Mouse (Mus musculus) cerebellum, postnatal 10 days (tissue): ENCODE measurements around the gene Rcn2.

Source experiments
- DNase-seq, 2 experiments: peaks; one replicate each; pipeline ENCODE4 v3.0.0; 2021; ENCODE audit warnings: mixed read lengths in 2 of 2

Gene Rcn2

DNA sequence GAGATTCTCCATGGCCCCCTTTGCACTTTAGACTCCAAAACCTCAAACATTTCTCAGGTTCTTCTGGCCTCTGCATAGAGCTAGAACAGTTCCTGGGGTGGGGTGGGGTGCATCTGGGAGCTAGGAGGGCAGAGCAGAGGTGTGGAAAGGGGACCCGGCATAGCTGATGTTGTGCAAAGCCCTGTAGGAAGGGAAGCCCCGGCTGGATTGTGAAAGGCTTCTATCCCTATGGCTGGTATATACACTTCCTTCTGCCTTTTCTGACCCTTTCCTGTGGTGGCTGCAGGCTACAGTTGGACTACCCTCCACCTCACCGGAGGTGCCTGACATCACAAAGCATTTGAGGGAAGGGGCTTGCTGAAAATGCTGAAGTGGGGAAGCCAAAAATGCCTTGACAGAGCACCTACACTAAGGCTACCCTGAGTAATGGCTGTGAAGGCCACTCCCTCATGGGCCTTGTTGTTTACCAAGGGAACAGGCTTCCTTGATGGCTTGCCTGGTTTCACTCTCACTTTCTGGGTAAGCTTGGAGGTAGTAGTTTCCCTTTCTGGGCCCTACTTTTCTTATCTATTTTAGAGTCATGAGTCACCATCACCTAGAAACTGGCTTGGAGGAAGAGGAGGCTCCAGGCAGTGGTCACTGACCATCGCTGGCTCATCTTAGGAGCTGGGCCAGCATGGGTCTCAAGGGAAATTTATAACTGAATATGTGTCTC, 56.1 kb downstream of the Rcn2 start:
- no peak for DNase-seq

DNA sequence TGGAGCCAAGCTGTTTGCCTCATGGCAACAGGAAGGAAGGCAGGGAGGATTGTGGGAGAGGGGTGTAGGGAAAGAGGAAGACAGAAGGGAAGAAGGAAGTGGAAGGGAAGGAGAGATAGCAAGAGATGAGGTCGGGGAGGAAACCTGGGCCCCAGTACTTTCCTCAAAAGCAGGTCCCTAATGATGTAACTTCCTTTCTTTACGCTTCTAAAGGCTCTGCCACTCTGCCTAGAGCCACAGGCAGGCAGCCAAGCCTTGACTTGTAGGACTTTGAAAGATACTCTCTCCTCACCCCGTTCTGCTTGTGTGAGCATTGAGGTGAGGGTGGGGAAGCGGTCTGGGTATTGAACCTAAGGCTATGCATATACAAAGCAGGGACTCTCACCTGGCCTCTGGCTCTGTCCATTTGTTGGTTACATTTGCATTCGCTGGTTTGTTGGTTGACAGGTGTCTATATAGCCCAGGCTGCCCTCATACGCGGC, 58.4 kb downstream of the Rcn2 start:
- DNase-seq: no peak

DNA sequence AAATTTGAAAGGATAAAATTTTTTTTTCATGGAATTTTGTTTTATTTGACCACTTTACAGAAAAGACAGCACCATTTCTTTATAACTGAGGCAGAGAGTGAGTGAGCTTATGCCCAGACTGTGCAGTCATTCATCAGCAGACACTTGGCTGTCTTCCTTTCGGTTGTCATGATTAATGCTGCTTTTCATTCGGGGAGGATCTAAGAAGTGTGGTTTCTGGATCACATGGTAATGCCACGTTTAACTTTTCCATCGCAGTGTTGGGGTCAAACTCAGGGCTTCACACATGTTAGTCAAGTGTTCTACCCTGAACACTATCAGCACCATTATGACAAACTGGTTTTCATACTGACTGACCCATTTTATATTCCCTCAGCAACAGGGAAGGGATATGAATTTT, 59.4 kb downstream of the Rcn2 start:
- DNase-seq: no peak

DNA sequence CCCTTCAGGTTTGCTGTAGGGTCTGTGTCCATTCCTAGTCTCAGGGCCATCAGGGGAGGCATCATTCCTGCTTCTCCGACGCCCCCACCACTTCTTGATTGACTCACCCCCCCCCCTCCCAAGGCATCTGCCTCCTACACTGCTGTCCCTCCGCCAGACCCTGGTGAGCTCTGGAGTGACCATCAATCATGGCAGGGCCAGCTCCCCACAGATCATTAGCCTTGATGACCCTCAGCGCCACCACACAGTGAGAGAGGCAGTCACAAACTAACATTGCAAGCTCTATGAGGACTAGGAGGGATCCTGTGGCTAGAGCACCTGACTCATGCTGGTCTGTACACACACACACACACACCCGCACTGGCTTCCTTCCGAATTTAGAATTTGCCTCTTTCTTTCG, 63.3 kb downstream of the Rcn2 start:
- DNase-seq: no peak

DNA sequence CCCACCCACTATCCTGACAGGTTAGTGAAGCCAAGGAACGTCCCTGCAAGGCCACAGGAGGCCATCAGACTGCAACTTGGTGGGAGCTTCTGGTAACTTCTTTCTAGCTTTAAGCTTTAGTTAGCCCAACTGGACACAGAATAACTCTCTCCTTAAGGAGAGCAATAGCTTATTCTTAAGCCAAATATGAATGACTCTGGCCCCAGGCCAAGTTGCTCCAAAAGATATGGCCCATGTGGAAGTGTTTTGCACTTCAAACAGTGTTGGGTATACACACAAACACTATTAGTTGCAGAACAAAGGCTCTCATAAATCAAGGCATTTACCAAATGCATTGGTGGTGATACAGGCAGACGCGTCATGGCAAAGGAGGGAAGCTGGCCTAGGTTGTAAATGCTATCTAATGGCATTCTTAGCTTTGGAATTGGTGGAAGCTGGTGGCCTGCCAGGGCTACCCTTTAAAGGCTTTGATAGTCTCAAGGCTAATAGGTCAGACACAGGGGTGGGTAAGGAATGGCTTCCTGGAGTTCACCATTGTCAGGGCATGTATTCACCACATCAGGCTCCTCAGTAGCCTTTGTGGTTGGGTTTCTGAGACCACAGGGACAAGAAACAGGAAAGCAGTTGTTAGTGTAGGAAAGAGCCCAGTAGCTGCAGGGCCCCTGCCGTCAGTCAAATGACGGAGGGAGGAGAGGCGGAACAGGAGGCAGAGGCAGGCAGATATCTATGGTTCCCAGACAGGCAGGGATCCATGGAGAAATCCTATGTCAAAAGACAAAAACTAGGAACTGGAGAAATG, 64.8 kb downstream of the Rcn2 start:
- DNase-seq: no peak

DNA sequence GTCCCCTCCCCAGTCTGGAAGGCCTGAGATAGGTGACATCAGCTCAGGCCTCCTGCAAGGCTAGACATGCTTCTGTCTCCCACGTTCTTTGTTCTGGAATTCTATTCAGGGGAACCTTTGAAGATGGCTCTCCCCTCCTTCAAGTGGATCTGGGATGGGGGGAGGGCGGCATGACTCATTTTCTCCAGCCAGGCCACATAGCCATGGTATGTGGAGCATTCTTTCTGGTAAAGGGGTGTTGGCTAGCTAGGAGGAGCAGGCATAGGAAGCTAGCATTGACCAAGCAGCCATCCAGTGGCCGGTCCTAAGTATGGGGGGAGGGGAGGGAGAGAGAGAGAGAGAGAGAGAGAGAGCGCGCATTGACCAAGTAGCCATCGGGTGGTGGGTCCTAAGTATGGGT, 65.9 kb downstream of the Rcn2 start:
- no peak for DNase-seq

DNA sequence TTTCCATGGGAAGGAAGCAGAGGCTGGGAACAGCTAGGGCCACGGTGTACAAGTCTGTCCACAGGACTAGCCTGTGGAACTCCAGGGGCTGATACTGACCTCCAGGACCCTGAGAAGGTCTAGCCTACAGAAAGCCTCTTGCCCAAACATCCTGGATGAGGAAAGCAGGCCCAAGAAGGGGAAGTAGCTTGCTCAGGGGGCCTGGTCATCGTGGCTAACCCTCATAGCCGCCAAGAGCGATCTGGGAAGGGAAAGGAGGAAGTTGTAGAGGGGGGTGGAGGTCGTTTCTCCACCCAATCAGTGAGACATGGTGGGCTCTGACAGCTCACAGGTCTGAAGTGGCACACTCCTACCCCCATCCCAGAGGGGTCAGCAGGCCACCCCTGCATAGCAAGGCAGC, 66.5 kb downstream of the Rcn2 start:
- DNase-seq: no peak
